Mouse (Mus musculus) ovary, postnatal 36 days (tissue): ENCODE measurements around the gene Wdr93.

Experiments used
- DNase-seq: peaks from one replicate; pipeline ENCODE4 v3.0.0; 2022; ENCODE audit warnings: low spot score, mixed read lengths

Gene Wdr93

DNA sequence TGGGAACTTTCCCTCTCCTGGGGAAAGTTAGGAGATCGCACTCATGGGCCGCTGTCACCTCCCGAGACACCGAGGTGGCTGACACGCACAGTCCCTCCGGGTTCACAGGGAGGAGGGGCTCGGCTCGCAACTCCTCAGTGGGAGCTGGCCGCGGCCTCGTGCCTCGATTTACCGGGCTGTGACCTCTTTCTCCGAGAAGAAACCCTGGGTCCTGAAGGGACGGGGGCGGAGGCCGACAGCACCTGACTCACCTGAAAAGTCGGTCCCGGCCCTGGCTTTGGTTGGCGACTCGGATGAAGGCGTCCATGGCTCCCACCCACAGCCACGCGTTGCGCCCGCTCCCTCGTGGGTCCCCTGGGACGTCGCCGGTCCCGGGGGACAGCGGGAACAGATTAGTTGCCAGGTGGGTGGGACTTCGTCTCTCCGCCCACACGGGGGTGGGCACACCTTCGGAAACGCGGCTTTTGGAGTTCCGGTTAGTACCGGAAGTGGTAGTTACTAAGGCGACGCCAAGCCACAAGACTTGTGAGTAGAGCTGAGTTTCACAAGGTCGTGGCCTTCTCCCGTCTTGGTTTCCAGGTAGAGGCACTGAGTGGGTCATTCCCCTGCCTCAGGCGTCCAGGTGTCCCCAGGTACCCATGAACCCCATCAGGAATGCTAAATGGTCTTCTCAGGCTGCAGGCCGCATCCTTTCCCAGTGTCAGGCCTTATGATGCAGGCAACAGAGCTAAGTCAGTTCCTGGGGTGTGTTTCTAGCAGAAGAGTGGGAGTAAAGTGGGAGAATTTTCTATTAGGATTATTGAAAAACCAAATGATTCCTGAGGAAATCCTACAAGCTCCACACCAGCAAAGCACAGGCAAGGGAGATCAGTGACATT lies at the start of gene Wdr93, which contains the start of gene Pex11a:
TSS of gene Wdr93 (plus strand) at position 505 of the 878 bp plus-strand sequence.
TSS of gene Pex11a (minus strand) at position 473 of the 878 bp plus-strand sequence.
- DNase-seq, result peak; percentile 79

DNA sequence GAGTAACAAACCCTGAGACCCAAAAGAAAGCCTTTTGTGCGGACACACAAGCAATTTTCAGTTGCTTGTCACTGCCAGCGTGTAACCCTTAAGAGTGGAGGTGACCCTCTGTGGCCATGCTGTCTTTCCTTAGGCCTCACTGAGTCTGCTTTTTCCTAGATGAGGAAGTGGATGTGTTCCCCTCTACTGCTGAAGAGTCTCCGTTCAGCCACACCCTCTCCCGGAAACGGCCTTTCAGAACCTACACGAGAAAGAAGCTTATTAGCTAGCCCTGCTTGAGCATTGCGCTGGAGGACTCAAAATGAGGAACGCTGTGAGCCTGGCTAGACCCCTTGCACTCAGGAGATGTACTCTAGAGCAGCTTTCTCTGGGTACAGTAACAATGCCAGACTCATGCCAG lies 46.5 kb upstream of the Wdr93 start:
- no peak for DNase-seq

GRCm38 (mm10) chr7:79702755-79703154 lies 40.2 kb upstream of the Wdr93 start:
- DNase-seq, result no peak

- DNase-seq, result no peak
These were observed 37.8 kb upstream of the Wdr93 start for GRCm38 (mm10) chr7:79705210-79705609.

GRCm38 (mm10) chr7:79710130-79710607 lies 32.8 kb upstream of the Wdr93 start:
- DNase-seq, result no peak

- DNase-seq, result no peak
These were observed 32.1 kb upstream of the Wdr93 start for GRCm38 (mm10) chr7:79710831-79711230.

- peak; percentile 88 for DNase-seq
These were observed 27.6 kb upstream of the Wdr93 start, which contains the start of gene Kif7 for GRCm38 (mm10) chr7:79715187-79715981. Gene Kif7 (minus strand): TSS chr7:79715720.

DNA sequence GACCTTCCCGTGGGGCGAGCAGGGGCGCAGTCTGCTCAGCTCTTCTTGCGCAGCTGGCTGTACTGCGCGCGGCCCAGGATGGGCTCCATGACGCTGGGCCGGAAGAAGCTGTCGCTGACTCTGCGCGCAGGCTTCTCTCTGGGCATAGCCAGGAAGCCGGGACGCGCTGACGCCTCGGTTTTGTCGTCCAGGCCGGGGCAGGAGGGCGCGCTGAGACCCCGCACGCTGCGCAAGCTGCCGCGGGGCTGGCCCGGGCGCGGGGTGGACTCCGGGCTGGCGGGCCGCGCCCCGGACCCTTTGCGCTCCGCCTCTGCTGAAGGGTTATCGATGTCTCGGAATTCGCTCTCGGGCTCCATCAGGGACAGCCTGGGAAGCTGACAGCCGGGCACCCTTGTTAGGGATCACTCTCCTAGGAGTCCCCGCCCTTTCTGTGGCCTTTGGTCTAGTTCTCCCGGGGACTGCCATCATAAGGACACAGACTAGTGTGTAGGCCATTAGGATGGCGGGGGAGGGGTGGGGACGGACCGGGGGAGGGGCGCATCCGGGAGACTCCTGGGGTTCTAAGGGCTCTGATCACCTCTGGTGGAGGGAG lies 21.5 kb upstream of the Wdr93 start:
- DNase-seq, result peak; percentile 62

GRCm38 (mm10) chr7:79727091-79727490 lies 15.9 kb upstream of the Wdr93 start:
- peak; percentile 57 for DNase-seq

GRCm38 (mm10) chr7:79728219-79728618 lies 14.7 kb upstream of the Wdr93 start:
- peak; percentile 66 for DNase-seq

GRCm38 (mm10) chr7:79729169-79729568 lies 13.8 kb upstream of the Wdr93 start:
- DNase-seq, result peak; percentile 72

DNA sequence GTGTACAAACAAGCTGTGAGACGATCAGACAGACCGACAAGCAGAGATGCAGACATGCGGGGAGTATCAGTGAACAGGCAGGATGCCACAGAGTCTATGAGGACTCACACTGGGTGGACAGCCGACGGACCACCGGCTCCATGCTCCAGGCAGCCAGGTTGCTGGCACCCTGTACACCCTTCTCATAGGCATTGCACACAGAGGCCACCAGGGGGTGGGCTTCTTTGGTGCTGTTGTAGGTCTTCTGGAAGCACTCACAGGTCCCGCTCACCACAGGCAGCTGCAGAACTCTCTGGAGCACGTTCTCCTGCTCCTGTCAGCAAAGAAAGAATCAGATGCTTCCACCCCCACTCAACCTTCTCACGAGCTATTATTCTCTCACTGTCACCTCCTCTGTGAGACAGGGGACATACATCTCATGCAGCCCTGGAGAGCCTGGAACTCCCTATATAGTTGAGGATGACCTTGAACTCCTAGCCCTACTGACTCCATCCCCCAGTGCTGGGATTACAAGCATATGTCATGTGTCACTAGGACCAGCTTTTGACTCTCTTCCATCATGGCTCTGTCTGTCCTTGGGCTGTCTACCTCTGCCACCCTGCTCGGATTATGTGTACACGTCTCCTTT lies 13.1 kb upstream of the Wdr93 start:
- no peak for DNase-seq

GRCm38 (mm10) chr7:79731438-79731837 lies 11.5 kb upstream of the Wdr93 start:
- DNase-seq, result no peak

- no peak for DNase-seq
These were observed 10.3 kb upstream of the Wdr93 start, which contains the start of gene Plin1 for GRCm38 (mm10) chr7:79732622-79733021. Gene Plin1 (minus strand): TSS chr7:79732903.

DNA sequence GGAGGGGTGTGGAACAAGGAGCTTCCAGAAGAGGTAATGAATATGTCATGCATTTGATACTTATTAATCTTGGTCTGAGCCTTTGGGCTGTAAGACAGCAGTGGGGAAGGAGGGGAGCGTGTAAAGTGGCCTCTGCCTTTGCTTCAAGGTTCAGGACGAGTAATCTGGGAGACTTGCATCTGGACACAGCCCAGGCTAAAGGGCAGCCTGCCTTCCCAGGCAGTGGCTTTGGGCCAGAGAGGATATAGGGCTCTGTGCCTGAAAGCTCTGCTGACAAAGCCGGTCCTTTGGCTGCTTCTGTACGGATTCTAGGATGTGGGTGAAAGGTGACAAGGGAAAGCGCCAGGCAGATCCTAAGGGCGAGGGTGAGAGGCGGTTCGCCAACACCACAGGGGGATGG lies 8.4 kb upstream of the Wdr93 start:
- DNase-seq, result peak; percentile 70

- DNase-seq, result no peak
These were observed 6.5 kb upstream of the Wdr93 start for GRCm38 (mm10) chr7:79736511-79736910.

- DNase-seq, result no peak
These were observed 4.0 kb upstream of the Wdr93 start for GRCm38 (mm10) chr7:79738913-79739312.

DNA sequence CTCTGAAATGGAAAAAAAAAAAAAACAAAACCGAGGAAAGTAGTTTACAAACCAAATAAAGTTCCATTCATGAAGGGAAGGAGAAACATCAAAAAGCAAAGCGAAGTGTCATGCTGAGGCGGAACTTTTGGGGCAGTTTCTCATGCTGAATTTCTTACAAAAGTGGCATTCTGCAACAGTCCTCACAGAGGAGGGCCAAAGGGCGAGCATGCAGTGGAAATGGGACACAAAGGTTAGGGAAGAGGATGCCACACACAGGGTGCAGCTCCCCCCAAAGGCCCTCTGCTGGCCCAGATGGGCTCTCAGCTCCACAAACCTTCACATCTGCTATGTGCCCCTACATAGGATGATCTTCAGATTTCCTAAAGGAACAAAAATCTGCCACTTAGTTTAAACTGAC lies 2.7 kb upstream of the Wdr93 start:
- DNase-seq, result no peak

DNA sequence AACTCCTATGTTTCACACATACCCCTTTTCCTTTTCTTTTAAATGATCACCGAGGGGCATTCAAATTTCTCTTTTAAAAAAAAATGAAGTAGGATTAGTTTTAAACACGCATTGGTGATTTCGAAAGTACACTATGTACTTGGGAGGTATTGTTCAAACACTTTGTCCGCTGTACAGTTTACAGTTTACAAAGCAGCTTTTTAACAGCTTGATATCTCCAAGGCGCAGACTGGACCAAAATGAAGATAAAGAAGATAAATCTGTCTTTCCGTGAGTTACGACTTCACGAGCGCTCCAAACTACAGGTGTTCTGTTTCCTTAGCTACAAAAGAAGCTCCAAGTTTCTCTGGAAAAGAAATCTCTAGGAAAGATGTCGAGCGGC lies 695 bp upstream of the Wdr93 start:
- DNase-seq, result no peak

DNA sequence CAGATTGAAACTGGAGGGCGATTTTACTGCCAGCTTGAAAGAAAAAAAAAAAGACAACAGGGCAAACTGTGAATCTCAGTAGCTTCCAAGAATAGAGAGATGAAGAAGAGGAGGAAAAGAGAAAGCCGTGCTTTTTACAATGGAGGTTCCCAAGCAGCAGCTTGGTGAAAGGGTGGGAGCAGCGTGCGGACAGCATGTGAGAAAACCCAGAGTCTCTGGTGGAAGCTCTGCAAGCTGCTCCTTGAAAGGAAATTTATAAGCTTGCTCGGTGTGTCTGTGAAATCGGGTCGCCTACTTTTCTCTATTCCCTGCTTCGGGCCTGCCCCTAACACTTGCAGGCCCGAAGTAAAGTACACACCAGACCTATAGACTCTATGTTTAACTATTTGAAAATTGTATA lies 1.1 kb downstream of the Wdr93 start:
- no peak for DNase-seq

GRCm38 (mm10) chr7:79744585-79744984 lies 1.6 kb downstream of the Wdr93 start:
- no peak for DNase-seq

DNA sequence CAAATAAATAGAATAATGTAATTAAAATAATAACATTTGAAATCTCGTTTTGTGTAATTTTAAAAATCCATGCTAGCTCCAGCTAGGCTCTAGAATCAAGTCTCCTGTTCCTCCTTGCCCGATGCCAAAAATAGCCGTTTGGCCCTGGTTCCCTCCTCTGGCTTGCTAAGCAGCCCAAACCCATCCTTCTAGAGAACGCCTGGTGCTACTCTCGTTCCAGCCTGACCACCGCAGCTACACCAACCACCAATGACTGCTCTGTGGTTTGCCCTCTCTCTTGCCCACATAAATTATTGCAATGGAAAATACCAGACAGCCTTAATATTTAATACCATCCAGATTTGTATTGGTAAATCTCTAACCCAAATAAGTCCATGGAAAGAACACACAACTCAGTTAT lies 4.7 kb downstream of the Wdr93 start:
- no peak for DNase-seq
